Mouse (Mus musculus): ENCODE data around the gene Fam189b. TPM values are rescaled to one million over a fixed set of nuclear protein-coding genes. Genes with fewer than 3 reads are reported as not detected.

The Fam189b gene
- total and polyA plus RNA-seq, 2 experiments from 2014 or later, result 2.1 to 5.7 TPM

DNA sequence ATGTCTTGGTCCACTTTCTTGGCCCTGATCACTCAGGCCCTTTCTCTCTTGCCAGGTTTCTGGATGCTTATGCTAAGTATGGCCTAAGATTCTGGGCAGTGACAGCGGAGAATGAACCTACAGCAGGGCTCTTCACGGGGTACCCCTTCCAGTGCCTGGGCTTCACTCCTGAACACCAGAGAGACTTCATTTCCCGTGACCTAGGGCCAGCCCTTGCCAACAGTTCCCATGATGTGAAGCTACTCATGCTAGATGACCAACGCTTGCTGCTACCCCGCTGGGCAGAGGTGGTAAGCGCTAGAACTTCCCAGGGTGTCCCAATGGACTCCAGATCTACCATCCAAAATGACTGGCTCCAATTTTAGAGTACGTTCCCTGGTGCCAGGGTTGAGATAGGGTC lies 23.1 kb downstream of the Fam189b start:
- TF ChIP-seq CTCF (IDR thresholded peaks at IDR 0.05; ENCODE audit: low read depth) (no peak), EP300 (IDR thresholded peaks at IDR 0.05; ENCODE audit: low read depth) (no peak)
- DNase-seq (ENCODE audit: low spot score) (no peak), ATAC-seq (ENCODE audit: insufficient read depth, low read depth) (no peak)
- Histone ChIP-seq H3K36me3 (replicated peaks; ENCODE audit: control insufficient read depth, insufficient read depth, low read length) (peaks cover 62% of the 10 kb centered on the region), H3K4me3 (ENCODE audit: low read depth, low read length) (no peak overlapping the region), H3K27me3 (ENCODE audit: control insufficient read depth, insufficient read depth, low read length) (no peaks in the 10 kb centered on the region), H3K4me1 (ENCODE audit: control insufficient read depth, insufficient read depth) (peaks cover 5% of the 10 kb centered on the region), H3K9ac (replicated peaks; ENCODE audit: low read depth, low read length) (no peak overlapping the region), H3K4me2 (ENCODE audit: low read depth, low read length) (no peak overlapping the region), H3K9me3 (replicated peaks; ENCODE audit: control insufficient read depth, low read length) (no peaks in the 10 kb centered on the region), H3K27ac (ENCODE audit: low read depth) (no peak overlapping the region)
- 88% methylated on average over 7 of the region's 7 CpGs for WGBS

DNA sequence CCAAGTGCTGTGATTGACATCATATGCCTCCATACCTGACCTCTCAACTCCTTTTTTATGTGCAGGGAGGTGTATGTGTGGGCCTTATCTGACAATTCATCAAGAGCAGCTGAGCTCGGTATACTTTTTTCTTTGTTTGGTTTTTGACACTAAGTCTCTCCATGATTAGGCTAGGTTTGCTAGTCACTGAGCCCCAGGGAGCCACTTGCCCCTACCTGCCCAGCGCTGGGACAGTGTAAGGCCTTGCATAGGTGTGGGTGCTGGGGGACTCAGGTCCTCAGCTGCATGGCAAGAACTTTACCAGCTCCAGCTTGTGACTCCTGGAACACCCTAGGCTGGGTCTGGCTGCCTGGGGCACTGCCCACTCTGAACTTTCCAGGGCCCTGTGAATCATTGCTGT lies 23.8 kb downstream of the Fam189b start:
- Histone ChIP-seq H3K27me3 (ENCODE audit: control insufficient read depth, insufficient read depth, low read length) (no peaks in the 10 kb centered on the region), H3K27ac (ENCODE audit: low read depth) (no peak overlapping the region), H3K9me3 (replicated peaks; ENCODE audit: control insufficient read depth, low read length) (no peaks in the 10 kb centered on the region), H3K4me1 (ENCODE audit: control insufficient read depth, insufficient read depth) (peaks cover 5% of the 10 kb centered on the region), H3K4me2 (ENCODE audit: low read depth, low read length) (no peak overlapping the region), H3K4me3 (ENCODE audit: low read depth, low read length) (no peak overlapping the region), H3K36me3 (replicated peaks; ENCODE audit: control insufficient read depth, insufficient read depth, low read length) (peaks cover 62% of the 10 kb centered on the region), H3K9ac (replicated peaks; ENCODE audit: low read depth, low read length) (no peak overlapping the region)
- ATAC-seq (ENCODE audit: insufficient read depth, low read depth) (no peak), DNase-seq (ENCODE audit: low spot score) (no peak)
- no peak for TF ChIP-seq CTCF (IDR thresholded peaks at IDR 0.05; ENCODE audit: low read depth)
- no peak for TF ChIP-seq EP300 (IDR thresholded peaks at IDR 0.05; ENCODE audit: low read depth)
- WGBS, result 77% methylated on average over 2 of the region's 2 CpGs

DNA sequence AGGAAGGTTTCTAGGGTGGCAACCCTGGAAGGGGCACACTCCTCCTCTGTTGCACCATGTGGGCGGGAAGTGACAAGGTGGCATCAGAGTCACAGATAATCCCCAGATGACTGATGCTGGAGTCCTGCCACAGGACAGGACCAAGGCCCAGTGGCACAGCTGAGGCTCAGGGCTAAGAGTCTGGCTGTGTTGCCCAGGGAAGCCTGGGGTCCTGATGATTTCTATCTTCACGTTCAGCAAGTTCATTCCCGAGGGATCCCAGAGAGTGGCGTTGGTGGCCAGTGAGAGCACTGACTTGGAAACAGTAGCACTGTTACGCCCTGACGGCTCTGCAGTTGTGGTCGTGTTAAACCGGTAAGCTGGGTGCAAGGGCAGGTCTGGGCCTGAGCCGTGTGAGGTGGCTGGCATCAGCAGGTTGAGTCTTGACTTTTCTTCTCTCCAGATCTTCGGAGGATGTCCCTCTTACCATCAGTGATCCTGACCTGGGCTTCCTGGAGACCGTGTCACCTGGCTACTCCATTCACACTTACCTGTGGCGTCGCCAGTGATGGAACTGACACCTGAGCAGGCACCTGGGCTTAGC lies 25.2 kb downstream of the Fam189b start:
- TF ChIP-seq CTCF (IDR thresholded peaks at IDR 0.05; ENCODE audit: low read depth), result no peak
- TF ChIP-seq EP300 (IDR thresholded peaks at IDR 0.05; ENCODE audit: low read depth), result no peak
- H3K9me3 ChIP-seq (replicated peaks; ENCODE audit: control insufficient read depth, low read length), result no peaks in the 10 kb centered on the region
- H3K4me3 ChIP-seq (ENCODE audit: low read depth, low read length), result no peak overlapping the region
- DNase-seq (ENCODE audit: low spot score) (no peak), ATAC-seq (ENCODE audit: insufficient read depth, low read depth) (no peak)
- peaks cover 65% of the 10 kb centered on the region for H3K36me3 ChIP-seq (replicated peaks; ENCODE audit: control insufficient read depth, insufficient read depth, low read length)
- no peak overlapping the region for H3K9ac ChIP-seq (replicated peaks; ENCODE audit: low read depth, low read length)
- WGBS, result 87% methylated on average over 13 of the region's 13 CpGs
- H3K4me1 ChIP-seq (ENCODE audit: control insufficient read depth, insufficient read depth), result peaks cover 8% of the 10 kb centered on the region
- H3K27ac ChIP-seq (ENCODE audit: low read depth), result no peak overlapping the region
- no peaks in the 10 kb centered on the region for H3K27me3 ChIP-seq (ENCODE audit: control insufficient read depth, insufficient read depth, low read length)
- H3K4me2 ChIP-seq (ENCODE audit: low read depth, low read length), result no peak overlapping the region

DNA sequence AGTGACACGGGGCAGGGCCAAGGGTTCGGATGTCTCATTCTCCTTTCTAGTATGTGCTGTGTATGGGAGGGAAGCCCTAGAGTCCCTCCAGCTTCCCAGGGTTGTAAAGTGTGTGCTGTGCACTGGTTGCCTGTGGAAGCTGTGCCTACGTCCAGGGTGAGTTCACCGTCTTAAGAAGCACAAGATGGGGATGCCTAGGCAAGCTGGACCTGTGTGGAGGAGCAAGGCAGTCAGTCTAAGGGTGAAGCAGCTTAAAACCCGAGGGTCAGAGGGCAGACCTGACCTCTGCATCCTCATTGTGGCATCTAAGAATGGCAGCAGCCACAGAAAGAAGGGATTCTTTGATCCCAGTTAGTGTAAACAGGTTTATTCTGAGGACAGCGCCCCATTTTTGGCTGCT lies 25.8 kb downstream of the Fam189b start:
- H3K4me1 ChIP-seq (ENCODE audit: control insufficient read depth, insufficient read depth), result peaks cover 7% of the 10 kb centered on the region
- H3K36me3 ChIP-seq (replicated peaks; ENCODE audit: control insufficient read depth, insufficient read depth, low read length), result peaks cover 65% of the 10 kb centered on the region
- DNase-seq (ENCODE audit: low spot score) (no peak), ATAC-seq (ENCODE audit: insufficient read depth, low read depth) (no peak)
- no peaks in the 10 kb centered on the region for H3K27me3 ChIP-seq (ENCODE audit: control insufficient read depth, insufficient read depth, low read length)
- no peak overlapping the region for H3K4me3 ChIP-seq (ENCODE audit: low read depth, low read length)
- H3K4me2 ChIP-seq (ENCODE audit: low read depth, low read length), result no peak overlapping the region
- WGBS, result 83% methylated on average over 6 of the region's 6 CpGs
- no peaks in the 10 kb centered on the region for H3K9me3 ChIP-seq (replicated peaks; ENCODE audit: control insufficient read depth, low read length)
- no peak for TF ChIP-seq EP300 (IDR thresholded peaks at IDR 0.05; ENCODE audit: low read depth)
- TF ChIP-seq CTCF (IDR thresholded peaks at IDR 0.05; ENCODE audit: low read depth), result no peak
- H3K27ac ChIP-seq (ENCODE audit: low read depth), result no peak overlapping the region
- no peak overlapping the region for H3K9ac ChIP-seq (replicated peaks; ENCODE audit: low read depth, low read length)

DNA sequence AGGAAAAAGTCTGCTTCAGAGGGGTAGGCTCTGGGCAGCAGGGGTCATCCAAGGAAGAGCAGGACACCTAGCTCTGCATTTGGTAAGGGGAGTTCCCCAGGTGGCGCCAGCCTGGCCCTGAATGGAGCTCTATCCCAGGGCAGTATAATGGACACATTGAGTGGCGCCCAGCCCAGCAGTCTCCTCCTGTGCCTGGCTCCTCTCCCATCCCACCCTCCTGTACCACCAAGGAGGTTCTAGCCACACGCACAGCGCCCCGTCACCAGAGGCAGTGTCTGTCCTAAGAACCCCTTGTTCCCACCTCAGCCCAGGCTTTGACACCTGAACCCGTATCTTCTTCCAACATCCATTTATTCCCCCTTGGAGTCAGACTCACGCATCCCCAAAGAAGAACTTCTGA lies 26.8 kb downstream of the Fam189b start:
- no peak for ATAC-seq (ENCODE audit: insufficient read depth, low read depth)
- no peak for TF ChIP-seq CTCF (IDR thresholded peaks at IDR 0.05; ENCODE audit: low read depth)
- no peak for TF ChIP-seq EP300 (IDR thresholded peaks at IDR 0.05; ENCODE audit: low read depth)
- H3K4me2 ChIP-seq (ENCODE audit: low read depth, low read length), result no peak overlapping the region
- peaks cover 7% of the 10 kb centered on the region for H3K4me1 ChIP-seq (ENCODE audit: control insufficient read depth, insufficient read depth)
- WGBS, result 92% methylated on average over 7 of the region's 7 CpGs
- H3K9me3 ChIP-seq (replicated peaks; ENCODE audit: control insufficient read depth, low read length), result no peaks in the 10 kb centered on the region
- no peak overlapping the region for H3K9ac ChIP-seq (replicated peaks; ENCODE audit: low read depth, low read length)
- peaks cover 59% of the 10 kb centered on the region for H3K36me3 ChIP-seq (replicated peaks; ENCODE audit: control insufficient read depth, insufficient read depth, low read length)
- no peaks in the 10 kb centered on the region for H3K27me3 ChIP-seq (ENCODE audit: control insufficient read depth, insufficient read depth, low read length)
- no peak overlapping the region for H3K4me3 ChIP-seq (ENCODE audit: low read depth, low read length)
- H3K27ac ChIP-seq (ENCODE audit: low read depth), result no peak overlapping the region
- no peak for DNase-seq (ENCODE audit: low spot score)

DNA sequence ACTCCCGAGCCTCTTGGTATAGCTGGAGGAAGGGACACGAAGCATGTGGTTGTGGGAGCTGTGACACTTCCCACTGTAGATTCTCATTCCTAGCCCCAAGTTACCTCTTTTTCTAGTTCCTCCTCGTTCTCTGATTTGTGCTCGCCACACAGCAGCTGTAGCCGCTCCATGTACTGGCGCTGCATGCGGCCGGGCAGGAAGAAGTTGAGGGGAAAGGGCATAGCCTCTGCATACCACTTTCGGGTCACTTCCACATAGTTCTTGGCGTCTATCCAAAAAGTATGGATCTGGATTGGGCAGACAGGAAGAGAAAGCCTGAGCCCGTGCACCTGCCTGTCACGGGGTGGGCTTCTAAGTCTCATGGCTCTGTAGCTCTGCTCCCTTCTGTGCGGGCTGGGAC lies 27.2 kb downstream of the Fam189b start:
- no peaks in the 10 kb centered on the region for H3K9me3 ChIP-seq (replicated peaks; ENCODE audit: control insufficient read depth, low read length)
- no peak for TF ChIP-seq EP300 (IDR thresholded peaks at IDR 0.05; ENCODE audit: low read depth)
- no peak for TF ChIP-seq CTCF (IDR thresholded peaks at IDR 0.05; ENCODE audit: low read depth)
- no peaks in the 10 kb centered on the region for H3K27me3 ChIP-seq (ENCODE audit: control insufficient read depth, insufficient read depth, low read length)
- ATAC-seq (ENCODE audit: insufficient read depth, low read depth) (no peak), DNase-seq (ENCODE audit: low spot score) (no peak)
- H3K36me3 ChIP-seq (replicated peaks; ENCODE audit: control insufficient read depth, insufficient read depth, low read length), result peaks cover 57% of the 10 kb centered on the region
- H3K4me2 ChIP-seq (ENCODE audit: low read depth, low read length), result no peak overlapping the region
- WGBS, result 72% methylated on average over 13 of the region's 13 CpGs
- no peak overlapping the region for H3K4me3 ChIP-seq (ENCODE audit: low read depth, low read length)
- no peak overlapping the region for H3K9ac ChIP-seq (replicated peaks; ENCODE audit: low read depth, low read length)
- peaks cover 7% of the 10 kb centered on the region for H3K4me1 ChIP-seq (ENCODE audit: control insufficient read depth, insufficient read depth)
- H3K27ac ChIP-seq (ENCODE audit: low read depth), result no peak overlapping the region

All from heart, postnatal 0 days (tissue).